Comparison of ENCODE assay signal across 10 mouse cellular contexts in the genomic region with DNA sequence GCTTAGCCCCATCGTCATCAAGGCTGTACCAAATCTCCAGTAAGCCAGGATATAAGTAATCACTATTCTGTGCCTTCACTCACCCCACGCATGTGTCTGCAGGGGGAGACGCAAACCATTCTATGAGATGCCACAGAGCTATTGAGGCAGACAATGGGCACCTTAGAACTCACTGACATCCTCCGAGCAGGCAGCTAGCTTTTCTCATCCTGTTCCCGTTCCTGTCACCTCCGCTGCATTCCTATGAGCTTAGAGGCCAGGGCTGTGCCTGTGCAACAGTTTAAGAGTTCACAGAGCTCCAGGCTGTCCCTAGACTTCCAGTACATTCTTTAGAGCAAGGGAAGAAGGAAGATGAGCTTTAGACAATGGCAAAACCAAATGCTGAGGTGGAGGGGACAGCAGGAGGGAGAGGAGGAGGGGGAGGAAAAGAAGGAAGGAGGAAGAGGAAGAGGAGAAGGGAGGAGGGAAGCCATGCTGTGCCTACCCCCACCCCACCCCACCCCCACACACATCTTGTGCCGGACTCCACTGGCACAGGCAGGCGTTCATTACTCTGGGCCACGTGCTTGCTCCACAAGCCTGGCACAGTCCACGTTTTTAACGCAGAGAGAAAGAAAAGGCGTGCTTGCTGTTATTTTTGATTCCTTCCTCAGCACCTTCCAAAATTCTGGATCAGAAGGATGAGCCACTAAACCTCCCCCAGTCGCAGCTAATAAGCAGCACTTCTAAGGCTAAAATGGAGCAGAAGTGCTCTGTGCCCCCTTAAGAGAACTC. TPM values are rescaled to one million over a fixed set of nuclear protein-coding genes. Genes with fewer than 3 reads are reported as not detected.
A peak's percentile ranks its signal among the peaks of the same experiment; 100 is the strongest.
DNase-seq lines count a peak whose midpoint lies in the region; TF ChIP-seq lines count a peak whose summit lies in the region.
"Had no signal": no experiment of that assay in that cellular context is flagged by ENCODE, and none has a peak within 500 bp of the region (broad histone marks: within the 10 kb centered on the region; RNA-seq: fewer than 3 reads in every experiment).

No protein-coding gene starts in this region.

- DNase-seq in gastrocnemius, adult 2 months = peak; percentile 24
- no peak for DNase-seq in gastrocnemius, postnatal 10 days
- DNase-seq in left cerebral cortex, postnatal 14 days (ENCODE audit: low spot score in 2 of 2) = peak; percentile 65
- no peak for DNase-seq in left cerebral cortex, adult 11 months (ENCODE audit: low spot score)
- peak; percentile 48 for DNase-seq in 3T3-L1 (ENCODE audit: low read depth, low spot score)
- DNase-seq in left cerebral cortex, postnatal 36 days (ENCODE audit: low spot score in 2 of 2) = peak; percentile 58 to 72
- no peak for DNase-seq in urinary bladder, postnatal 14 days (ENCODE audit: low spot score)
- no peak for DNase-seq in lung, postnatal 36 days
- DNase-seq: embryo, embryonic 11 days; gastrocnemius, postnatal 25 days had no signal

- no peak overlapping the region for H3K4me3 ChIP-seq in gastrocnemius, adult 2 months

- no peak for TF ChIP-seq CTCF in gastrocnemius, adult 2 months (IDR thresholded peaks at IDR 0.05)

- peak overlapping the region; percentile 65 for H3K27ac ChIP-seq in gastrocnemius, adult 2 months

- intact Hi-C loops in gastrocnemius, adult 2 months (cut with DNase I) = no loop called here
- intact Hi-C loops in left cerebral cortex, postnatal 14 days (cut with DNase I) = loop anchor here (5.0 kb wide), 1 partner anchor 111 kb away; no protein-coding TSS in a partner anchor
- intact Hi-C loops in left cerebral cortex, postnatal 36 days (cut with DNase I) = loop anchor here (5.0 kb wide), 1 partner anchor 39 kb away; no protein-coding TSS in a partner anchor

RNA-seq across cellular contexts. Expression of a gene that starts 14.7 kb away (rescaled TPM):
- total RNA-seq in gastrocnemius, adult 2 months (2021) = 10 to 100 TPM; 61.7 to 75.3 TPM
- total RNA-seq in gastrocnemius, postnatal 10 days (2021) = 10 to 100 TPM; 44.9 to 45.0 TPM
- 10 to 100 TPM; 36.9 to 38.3 TPM for total RNA-seq in left cerebral cortex, postnatal 14 days (2021)
- 10 to 100 TPM; 45.2 to 71.2 TPM for total RNA-seq in left cerebral cortex, postnatal 36 days (2021)

Comparison
In these comparisons a context has a peak if more than half of its experiments do, and no peak if none do; other contexts are left out.
1. DNase-seq: peak in gastrocnemius, adult 2 months (single experiment), left cerebral cortex, postnatal 14 days (2 of 2), 3T3-L1 (single experiment) and left cerebral cortex, postnatal 36 days (2 of 2); none in gastrocnemius, postnatal 10 days (single experiment), left cerebral cortex, adult 11 months (single experiment), urinary bladder, postnatal 14 days (single experiment) and lung, postnatal 36 days (single experiment).